Mouse (Mus musculus): ENCODE measurements at regions not wholly inside any gene's neighbourhood (a gene's known extent, or its start where the extent isn't known, plus 50 kb on each side); places are given as distances from the start of the nearest gene placed in this dataset.

DNA sequence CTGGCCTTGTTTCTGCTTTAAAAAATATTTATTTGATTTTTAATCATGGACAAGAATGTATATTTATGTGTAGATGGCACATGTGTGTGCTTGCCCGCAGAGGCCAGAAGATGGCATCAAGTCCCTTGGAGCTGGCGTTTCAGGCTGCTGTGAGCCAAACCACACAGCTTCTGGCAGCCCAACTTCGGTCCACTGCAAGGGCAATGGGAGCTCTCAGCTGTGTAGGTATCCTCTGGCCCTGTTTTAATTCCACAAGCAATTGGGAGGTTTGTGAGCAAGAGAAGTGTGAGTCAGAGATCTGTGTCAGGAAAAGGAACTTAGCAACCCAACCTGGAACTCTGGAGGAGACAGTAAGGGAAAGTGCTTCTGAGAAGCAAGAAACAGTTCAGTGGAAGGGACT, 125.3 kb upstream of the Dnajc19 start:
- 86% methylated on average over 3 of the region's 3 CpGs for WGBS

DNA sequence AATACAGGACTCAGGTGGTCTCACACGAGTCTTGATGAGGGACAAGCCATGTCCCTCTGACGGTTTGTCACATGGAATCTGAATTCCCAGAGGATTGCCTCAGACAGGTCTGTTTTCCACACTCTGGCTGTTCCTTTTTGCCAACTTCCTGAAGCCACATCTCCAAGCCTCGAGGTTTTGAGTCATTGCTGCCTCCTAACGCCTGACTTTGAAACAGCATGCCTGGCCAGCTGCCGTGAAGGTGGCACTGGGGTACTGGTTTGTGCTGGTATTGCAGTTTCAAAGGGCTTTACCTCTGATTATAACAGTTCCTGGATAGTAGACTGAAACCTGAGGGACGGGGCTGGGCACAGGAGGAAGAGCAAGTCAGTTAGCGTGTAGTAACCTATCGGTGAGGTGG, 117.1 kb upstream of the Dnajc19 start:
- H3K4me3 ChIP-seq, result no peak overlapping the region
- H3K4me2 ChIP-seq, result no peak overlapping the region
- H3K27me3 ChIP-seq, result peaks cover 16% of the 10 kb centered on the region
- WGBS, result 31% methylated on average over 8 of the region's 8 CpGs
- no peaks in the 10 kb centered on the region for H3K4me1 ChIP-seq
- no peak overlapping the region for H3K27ac ChIP-seq
- H3K9ac ChIP-seq, result no peak overlapping the region
- no peaks in the 10 kb centered on the region for H3K9me3 ChIP-seq
- no peak for ATAC-seq (ENCODE audit: insufficient number of reproducible peaks, low FRiP score, low TSS enrichment, low read depth)
- H3K36me3 ChIP-seq, result no peaks in the 10 kb centered on the region

More for the DNA sequence above, 125.3 kb upstream of the Dnajc19 start:
- Histone ChIP-seq H3K36me3 (no peaks in the 10 kb centered on the region), H3K9me3 (no peaks in the 10 kb centered on the region), H3K9ac (no peak overlapping the region), H3K4me3 (no peak overlapping the region), H3K4me1 (no peaks in the 10 kb centered on the region), H3K27me3 (no peaks in the 10 kb centered on the region), H3K27ac (no peak overlapping the region), H3K4me2 (no peak overlapping the region)
- ATAC-seq (ENCODE audit: insufficient number of reproducible peaks, low FRiP score, low TSS enrichment, low read depth), result no peak

DNA sequence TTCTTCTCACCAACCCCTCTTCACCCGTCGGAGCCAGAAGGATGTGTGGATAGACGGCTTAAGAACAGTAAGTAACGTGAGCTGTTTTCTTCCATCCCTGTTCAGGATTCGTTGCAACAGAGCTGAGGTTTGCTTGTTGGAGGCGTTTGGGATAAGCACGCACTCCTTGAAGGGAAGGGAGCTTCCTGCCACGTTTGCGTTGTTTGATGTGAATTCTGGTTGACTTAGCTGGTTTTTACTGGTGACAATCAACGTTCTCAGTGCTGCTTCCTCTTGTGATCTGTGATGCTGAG, 116.0 kb upstream of the Dnajc19 start:
- Histone ChIP-seq H3K4me3 (no peak overlapping the region), H3K9ac (no peak overlapping the region), H3K4me1 (no peaks in the 10 kb centered on the region), H3K27ac (no peak overlapping the region), H3K9me3 (no peaks in the 10 kb centered on the region), H3K27me3 (peaks cover 16% of the 10 kb centered on the region), H3K36me3 (no peaks in the 10 kb centered on the region), H3K4me2 (no peak overlapping the region)
- ATAC-seq (ENCODE audit: insufficient number of reproducible peaks, low FRiP score, low TSS enrichment, low read depth), result no peak
- WGBS, result 8% methylated on average over 10 of the region's 10 CpGs

DNA sequence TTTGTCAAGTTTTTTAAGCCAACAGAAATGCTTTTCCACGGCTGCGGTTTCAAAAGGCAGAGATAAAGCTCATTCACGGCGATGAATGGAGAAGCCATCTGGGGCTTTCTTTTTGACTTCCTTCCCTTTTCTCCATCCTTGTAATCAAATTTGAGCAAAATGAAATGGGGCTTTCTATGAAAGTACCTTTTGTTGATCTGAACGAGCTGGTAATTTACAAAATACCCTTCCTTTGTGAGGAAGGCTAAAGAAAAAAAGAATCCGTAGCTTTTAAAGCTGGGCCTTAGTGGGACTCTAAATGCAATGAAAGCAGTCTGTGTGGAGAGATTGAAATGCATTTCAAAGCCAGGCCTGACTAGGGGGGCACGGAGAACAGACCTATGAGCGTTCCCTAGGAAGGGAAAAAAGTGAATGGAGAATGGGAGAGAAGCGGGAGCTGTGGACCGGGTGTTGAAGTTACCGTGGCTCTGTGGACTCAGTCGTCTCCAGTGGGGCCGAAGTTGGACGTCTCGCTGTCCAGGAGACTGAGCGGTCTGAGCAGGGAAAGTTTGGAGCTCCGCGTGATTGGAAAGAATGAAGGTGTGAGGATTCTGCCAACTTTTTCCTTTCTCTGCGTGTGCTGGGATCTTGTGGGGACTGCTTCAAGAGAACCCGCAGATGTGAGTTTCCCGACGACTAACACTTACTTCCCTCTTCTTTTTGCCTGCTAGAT, 115.5 kb upstream of the Dnajc19 start:
- no peaks in the 10 kb centered on the region for H3K36me3 ChIP-seq
- no peak overlapping the region for H3K4me2 ChIP-seq
- H3K9me3 ChIP-seq, result no peaks in the 10 kb centered on the region
- H3K4me1 ChIP-seq, result no peaks in the 10 kb centered on the region
- WGBS, result 38% methylated on average over 22 of the region's 22 CpGs
- peaks cover 16% of the 10 kb centered on the region for H3K27me3 ChIP-seq
- no peak for ATAC-seq (ENCODE audit: insufficient number of reproducible peaks, low FRiP score, low TSS enrichment, low read depth)
- no peak overlapping the region for H3K4me3 ChIP-seq
- H3K9ac ChIP-seq, result no peak overlapping the region
- H3K27ac ChIP-seq, result no peak overlapping the region

DNA sequence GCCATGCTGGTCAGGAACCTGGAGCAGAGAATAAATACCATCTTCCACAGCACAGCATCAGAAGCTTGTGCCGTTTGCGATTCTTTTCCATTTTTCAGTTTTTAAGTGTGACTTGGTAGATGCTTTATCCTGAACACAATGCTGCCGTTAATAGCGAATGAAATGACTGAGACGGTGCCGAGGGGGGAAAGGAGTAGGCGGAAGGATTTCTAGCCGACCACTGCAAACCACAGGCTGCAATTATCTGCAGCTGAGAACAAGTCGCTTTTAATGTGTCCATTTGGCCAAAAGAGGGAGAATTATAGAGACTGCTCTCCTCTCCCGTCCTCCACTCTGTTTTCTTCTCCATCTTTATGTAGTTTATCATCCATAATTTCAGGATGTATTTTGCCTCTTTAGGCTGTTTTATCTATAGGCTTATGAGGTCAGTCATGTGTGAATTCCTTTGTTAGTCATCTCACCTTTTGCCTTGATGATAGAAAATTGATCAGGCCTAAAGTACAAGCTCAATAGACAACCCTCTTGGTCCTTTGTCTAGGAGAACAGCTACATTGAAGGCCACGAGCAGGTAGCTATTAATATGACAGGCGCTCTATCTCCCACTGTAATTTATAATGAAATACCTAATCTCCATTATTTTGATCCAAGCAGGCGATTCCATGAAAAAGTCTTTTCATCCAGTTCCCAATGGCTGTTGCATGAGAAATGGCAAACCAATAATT, 114.8 kb upstream of the Dnajc19 start:
- 66% methylated on average over 13 of the region's 13 CpGs for WGBS
- Histone ChIP-seq H3K4me2 (no peak overlapping the region), H3K36me3 (no peaks in the 10 kb centered on the region), H3K9ac (no peak overlapping the region), H3K4me3 (no peak overlapping the region), H3K27me3 (peaks cover 16% of the 10 kb centered on the region), H3K27ac (no peak overlapping the region), H3K9me3 (no peaks in the 10 kb centered on the region), H3K4me1 (no peaks in the 10 kb centered on the region)
- ATAC-seq (ENCODE audit: insufficient number of reproducible peaks, low FRiP score, low TSS enrichment, low read depth), result no peak

DNA sequence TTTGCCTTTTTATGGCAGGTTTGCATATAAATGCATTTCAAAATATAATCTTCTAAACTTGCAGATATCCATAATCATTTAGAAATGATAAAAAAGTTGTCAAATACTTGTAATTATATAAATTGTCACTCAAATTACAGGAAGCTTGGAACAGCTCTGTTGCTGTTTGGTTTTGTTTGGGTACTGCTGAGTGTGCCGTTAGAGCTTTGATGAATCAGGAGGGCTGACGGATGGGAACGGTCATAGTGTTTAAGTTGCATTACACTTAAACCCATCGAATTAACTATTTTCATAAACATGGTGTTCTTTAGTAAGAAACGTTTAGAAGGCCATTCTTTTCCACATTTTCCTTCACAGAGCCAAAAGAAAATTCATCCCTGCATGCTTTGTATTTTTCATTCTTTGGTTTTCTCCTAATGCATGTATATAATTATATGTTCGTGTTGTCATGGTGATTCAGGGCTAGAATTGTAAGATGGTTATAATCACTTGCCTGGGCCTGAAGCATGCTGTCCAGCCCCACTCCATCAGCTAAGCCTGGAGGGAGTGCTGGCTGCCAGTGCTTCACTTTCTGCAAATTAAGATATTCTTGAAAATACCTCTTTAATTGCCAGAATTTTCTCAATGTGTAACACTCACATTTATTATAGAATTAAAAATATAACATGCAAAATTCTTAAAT, 92.4 kb upstream of the Dnajc19 start:
- ATAC-seq (ENCODE audit: insufficient number of reproducible peaks, low FRiP score, low TSS enrichment, low read depth), result no peak
- WGBS, result 66% methylated on average over 6 of the region's 6 CpGs
- Histone ChIP-seq H3K27ac (no peak overlapping the region), H3K27me3 (no peaks in the 10 kb centered on the region), H3K9me3 (no peaks in the 10 kb centered on the region), H3K4me3 (no peak overlapping the region), H3K36me3 (no peaks in the 10 kb centered on the region), H3K4me1 (no peaks in the 10 kb centered on the region), H3K4me2 (no peak overlapping the region), H3K9ac (no peak overlapping the region)

DNA sequence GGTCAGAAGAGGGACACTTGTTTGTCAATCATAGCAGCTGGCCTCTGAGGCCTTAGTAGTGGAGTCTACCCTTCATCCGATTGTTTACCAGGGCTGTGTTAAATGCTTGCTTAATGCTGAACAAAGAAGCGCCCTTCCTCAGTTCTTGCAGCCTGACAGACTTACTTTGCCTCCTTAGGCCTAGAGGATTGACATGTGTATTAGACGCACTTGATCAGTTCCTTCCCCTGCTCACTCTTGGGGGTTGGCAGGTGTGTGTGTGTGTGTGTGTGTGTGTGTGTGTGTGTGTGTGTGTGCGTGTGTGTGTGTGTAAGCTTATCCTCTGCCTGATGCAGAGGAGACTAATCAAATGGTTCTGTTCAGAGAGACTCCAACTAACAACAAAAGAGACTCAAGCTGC, 91.8 kb upstream of the Dnajc19 start:
- no peak for ATAC-seq (ENCODE audit: insufficient number of reproducible peaks, low FRiP score, low TSS enrichment, low read depth)
- no peaks in the 10 kb centered on the region for H3K27me3 ChIP-seq
- H3K27ac ChIP-seq, result no peak overlapping the region
- 80% methylated on average over 4 of the region's 4 CpGs for WGBS
- H3K36me3 ChIP-seq, result no peaks in the 10 kb centered on the region
- no peak overlapping the region for H3K4me2 ChIP-seq
- no peaks in the 10 kb centered on the region for H3K9me3 ChIP-seq
- H3K4me3 ChIP-seq, result no peak overlapping the region
- H3K4me1 ChIP-seq, result no peaks in the 10 kb centered on the region
- H3K9ac ChIP-seq, result no peak overlapping the region

DNA sequence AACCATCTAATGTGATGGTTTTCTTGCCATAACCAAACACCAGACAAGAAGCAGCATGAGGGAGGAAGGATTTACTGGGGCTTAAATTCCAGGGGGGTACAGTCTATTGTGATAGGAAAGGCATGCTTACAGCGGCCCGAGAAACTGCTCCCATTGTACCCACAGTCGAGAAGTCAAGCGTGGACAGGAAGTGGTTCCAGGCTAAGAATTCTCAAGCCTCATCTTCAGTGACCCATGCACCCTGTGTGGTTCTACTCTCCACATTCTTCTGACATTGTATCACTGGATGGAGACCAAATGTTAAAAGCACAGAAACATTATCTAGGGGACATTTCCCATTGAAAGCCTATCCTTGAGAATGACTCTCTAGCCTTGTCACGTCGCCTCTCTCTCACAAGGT, 90.8 kb upstream of the Dnajc19 start:
- Histone ChIP-seq H3K4me1 (no peaks in the 10 kb centered on the region), H3K27ac (no peak overlapping the region), H3K27me3 (no peaks in the 10 kb centered on the region), H3K9ac (no peak overlapping the region), H3K4me2 (no peak overlapping the region), H3K9me3 (no peaks in the 10 kb centered on the region), H3K36me3 (no peaks in the 10 kb centered on the region), H3K4me3 (no peak overlapping the region)
- ATAC-seq (ENCODE audit: insufficient number of reproducible peaks, low FRiP score, low TSS enrichment, low read depth), result no peak
- WGBS, result 86% methylated on average over 6 of the region's 6 CpGs

DNA sequence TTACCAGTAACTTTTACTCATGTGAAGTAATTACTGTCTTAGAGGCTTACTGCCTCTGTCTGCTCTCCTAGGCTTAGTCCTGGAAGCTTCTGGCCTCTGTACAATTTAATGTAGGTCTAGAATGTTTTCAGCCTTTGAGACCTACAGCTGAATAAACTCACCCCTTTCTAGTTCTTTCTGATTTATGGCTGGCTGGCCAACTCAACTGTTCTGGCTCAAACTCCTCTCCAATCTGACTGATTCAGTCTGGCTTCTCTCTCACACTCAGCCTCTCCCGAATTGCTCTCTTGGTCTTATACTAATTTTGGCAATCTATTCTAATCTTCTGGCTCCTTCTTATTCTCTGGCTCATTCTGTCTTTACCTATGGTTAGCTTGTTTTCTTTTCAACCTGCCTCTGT, 87.0 kb upstream of the Dnajc19 start:
- Histone ChIP-seq H3K27me3 (no peaks in the 10 kb centered on the region), H3K27ac (no peak overlapping the region), H3K4me2 (no peak overlapping the region), H3K4me1 (no peaks in the 10 kb centered on the region), H3K4me3 (no peak overlapping the region), H3K9me3 (no peaks in the 10 kb centered on the region), H3K9ac (no peak overlapping the region), H3K36me3 (no peaks in the 10 kb centered on the region)
- 64% methylated on average over 1 of the region's 1 CpGs for WGBS
- ATAC-seq (ENCODE audit: insufficient number of reproducible peaks, low FRiP score, low TSS enrichment, low read depth), result no peak

DNA sequence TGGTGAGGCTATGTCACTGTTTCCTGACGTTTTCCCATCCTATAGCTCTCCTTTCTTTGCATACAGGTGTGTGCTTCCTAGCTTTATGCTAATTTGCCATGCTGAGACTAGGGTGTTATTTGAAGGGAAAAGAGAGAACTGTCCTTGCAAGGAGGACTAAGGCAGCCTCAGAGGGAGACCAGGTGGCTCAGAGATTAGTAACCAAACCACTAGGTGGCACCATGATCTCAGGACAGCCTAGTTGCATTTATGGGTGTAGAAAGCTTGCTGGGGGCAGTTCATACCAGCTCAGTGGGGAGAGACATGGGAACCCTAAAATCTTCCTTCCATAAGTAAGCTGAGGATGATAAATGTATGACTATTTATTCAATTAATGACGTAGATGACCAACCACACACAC, 68.9 kb upstream of the Dnajc19 start:
- no peaks in the 10 kb centered on the region for H3K4me1 ChIP-seq
- H3K9ac ChIP-seq, result no peak overlapping the region
- 41% methylated on average over 2 of the region's 2 CpGs for WGBS
- H3K27ac ChIP-seq, result no peak overlapping the region
- H3K9me3 ChIP-seq, result no peaks in the 10 kb centered on the region
- H3K4me2 ChIP-seq, result no peak overlapping the region
- H3K36me3 ChIP-seq, result no peaks in the 10 kb centered on the region
- no peaks in the 10 kb centered on the region for H3K27me3 ChIP-seq
- H3K4me3 ChIP-seq, result no peak overlapping the region
- no peak for ATAC-seq (ENCODE audit: insufficient number of reproducible peaks, low FRiP score, low TSS enrichment, low read depth)

DNA sequence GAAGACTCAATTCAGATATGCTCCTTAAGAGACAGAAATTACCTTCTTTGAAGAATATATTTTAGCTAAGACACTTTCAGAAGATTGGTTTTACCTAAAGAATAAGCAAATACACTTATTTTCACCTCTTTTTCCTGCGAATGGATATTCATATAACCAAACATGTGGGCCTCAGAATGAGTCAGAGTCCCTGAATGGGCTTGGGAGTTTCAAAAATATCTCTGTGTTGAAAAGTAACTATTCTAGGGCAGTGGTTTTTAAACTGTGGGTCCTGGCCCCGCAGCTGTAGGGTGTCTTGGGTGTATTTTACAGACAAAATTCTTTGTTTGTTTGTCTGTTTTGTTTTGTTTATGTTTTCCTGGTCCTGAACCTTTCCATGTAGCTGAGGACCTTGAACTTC, 62.5 kb upstream of the Dnajc19 start:
- H3K27me3 ChIP-seq, result no peaks in the 10 kb centered on the region
- ATAC-seq (ENCODE audit: insufficient number of reproducible peaks, low FRiP score, low TSS enrichment, low read depth), result no peak
- H3K9ac ChIP-seq, result no peak overlapping the region
- no peak overlapping the region for H3K4me3 ChIP-seq
- H3K27ac ChIP-seq, result no peak overlapping the region
- H3K9me3 ChIP-seq, result no peaks in the 10 kb centered on the region
- H3K36me3 ChIP-seq, result no peaks in the 10 kb centered on the region
- H3K4me2 ChIP-seq, result no peak overlapping the region
- WGBS, result 62% methylated on average over 2 of the region's 2 CpGs
- H3K4me1 ChIP-seq, result no peaks in the 10 kb centered on the region

DNA sequence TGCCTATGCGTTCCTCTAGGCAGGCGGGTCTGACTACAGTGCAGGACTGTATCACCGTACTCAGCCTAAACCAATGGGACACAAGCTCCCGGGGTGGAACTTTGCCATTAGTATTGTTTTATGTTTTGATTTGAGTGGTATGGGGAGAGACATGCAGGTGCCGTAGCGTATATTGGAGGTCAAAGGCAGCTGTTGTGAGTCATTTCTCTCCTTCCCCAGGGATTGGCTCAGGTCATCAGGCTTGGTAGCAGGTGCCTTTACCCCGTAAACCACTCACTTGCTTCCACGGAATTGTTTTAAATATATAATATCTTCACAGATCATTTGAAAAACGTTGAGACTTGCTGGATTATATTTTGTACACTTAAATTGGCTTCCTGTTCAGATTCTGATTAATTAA, 58.1 kb upstream of the Dnajc19 start:
- H3K9ac ChIP-seq, result no peak overlapping the region
- no peak for ATAC-seq (ENCODE audit: insufficient number of reproducible peaks, low FRiP score, low TSS enrichment, low read depth)
- H3K27ac ChIP-seq, result no peak overlapping the region
- no peaks in the 10 kb centered on the region for H3K36me3 ChIP-seq
- no peak overlapping the region for H3K4me2 ChIP-seq
- H3K4me1 ChIP-seq, result no peaks in the 10 kb centered on the region
- 69% methylated on average over 9 of the region's 9 CpGs for WGBS
- no peaks in the 10 kb centered on the region for H3K27me3 ChIP-seq
- no peak overlapping the region for H3K4me3 ChIP-seq
- H3K9me3 ChIP-seq, result no peaks in the 10 kb centered on the region
